Mouse (Mus musculus): ENCODE measurements around the gene Abhd4. TPM values are rescaled to one million over a fixed set of nuclear protein-coding genes. Genes with fewer than 3 reads are reported as not detected.

Abhd4 gene
- polyA plus RNA-seq, 1 experiment = 23.6 TPM

DNA sequence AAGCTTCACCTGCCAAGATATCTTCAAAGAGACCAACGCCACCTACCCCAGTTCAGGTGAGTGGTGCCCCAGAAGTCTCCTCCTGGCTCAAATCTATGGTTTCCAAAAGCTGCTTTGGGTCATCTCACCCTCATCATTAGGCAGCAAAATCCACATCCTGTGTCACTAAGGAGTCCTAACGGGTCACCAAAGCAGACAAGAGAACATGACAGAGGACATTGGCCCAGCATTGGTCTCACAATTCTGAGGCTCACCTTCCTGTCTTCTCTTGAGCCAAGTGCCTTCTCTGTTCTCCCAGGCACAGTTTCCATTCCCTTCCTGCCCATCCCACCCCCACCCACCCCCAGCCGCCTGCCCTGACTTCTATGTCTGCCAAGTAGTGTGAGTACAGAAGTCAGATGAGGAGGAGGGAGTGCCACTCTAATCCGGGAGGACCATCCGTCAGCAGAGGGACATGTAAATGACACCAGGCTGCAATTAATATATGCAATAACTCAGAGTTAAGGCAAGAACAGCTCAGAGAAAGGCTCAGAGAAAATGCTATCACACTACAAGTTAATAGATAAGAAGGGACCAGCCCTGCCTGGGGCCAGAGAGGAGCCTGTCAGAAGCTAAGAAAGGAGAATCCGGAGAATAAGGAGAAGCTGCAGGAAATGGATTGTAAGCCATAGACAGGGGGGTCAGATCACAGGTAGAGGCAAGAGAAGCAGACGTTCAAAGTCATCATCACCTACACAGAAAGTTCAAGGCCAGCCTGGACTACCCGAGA is 33.1 kb upstream of the Abhd4 start:
- TF ChIP-seq CTCF (IDR thresholded peaks at IDR 0.05; ENCODE audit: borderline replicate concordance, control insufficient read depth, extremely low read depth, insufficient read depth, low read length, poor library complexity) = no peak
- TF ChIP-seq POLR2A (IDR thresholded peaks at IDR 0.05; ENCODE audit: control insufficient read depth, extremely low read depth, insufficient read depth, low read length, poor library complexity) = no peak
- WGBS = 90% methylated on average over 8 of the region's 8 CpGs
- H3K27ac ChIP-seq (ENCODE audit: control insufficient read depth, insufficient read depth, low read length) = peak overlapping the region; percentile 90
- peaks cover 73% of the 10 kb centered on the region for H3K4me1 ChIP-seq (replicated peaks; ENCODE audit: control insufficient read depth, insufficient read depth, low read length)
- no peak for DNase-seq
- H3K4me3 ChIP-seq (ENCODE audit: control insufficient read depth, insufficient read depth, low read length) = peak overlapping the region; percentile 7; the same call in 1 of the 2 replicates
- no peaks in the 10 kb centered on the region for H3K27me3 ChIP-seq (ENCODE audit: control insufficient read depth, insufficient read depth, low read length)
- H3K36me3 ChIP-seq (ENCODE audit: control insufficient read depth, insufficient read depth, low read length) = peaks cover 91% of the 10 kb centered on the region

DNA sequence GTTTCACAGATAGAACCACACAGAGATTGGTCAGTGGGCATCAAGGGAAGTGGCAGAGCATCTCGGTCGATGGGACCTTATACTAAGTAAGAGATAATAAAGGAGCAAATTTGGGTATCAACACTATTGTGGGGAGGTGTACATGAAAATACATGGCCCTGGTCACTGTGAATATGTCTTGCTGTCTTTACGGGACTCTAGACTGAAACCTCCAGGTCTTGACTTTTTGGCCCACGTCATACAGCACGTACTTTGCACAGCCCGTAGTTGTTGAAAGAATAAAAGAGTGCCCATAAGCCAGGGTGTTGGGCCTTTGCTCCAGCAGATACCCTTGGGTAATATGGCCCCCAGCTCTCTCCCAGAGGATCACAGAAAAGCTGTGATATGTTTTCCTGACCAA is 32.3 kb upstream of the Abhd4 start:
- peak overlapping the region; percentile 90 for H3K27ac ChIP-seq (ENCODE audit: control insufficient read depth, insufficient read depth, low read length)
- DNase-seq = no peak
- no peaks in the 10 kb centered on the region for H3K27me3 ChIP-seq (ENCODE audit: control insufficient read depth, insufficient read depth, low read length)
- 95% methylated on average over 6 of the region's 6 CpGs for WGBS
- H3K4me3 ChIP-seq (ENCODE audit: control insufficient read depth, insufficient read depth, low read length) = no peak overlapping the region
- peaks cover 84% of the 10 kb centered on the region for H3K36me3 ChIP-seq (ENCODE audit: control insufficient read depth, insufficient read depth, low read length)
- TF ChIP-seq POLR2A (IDR thresholded peaks at IDR 0.05; ENCODE audit: control insufficient read depth, extremely low read depth, insufficient read depth, low read length, poor library complexity) (no peak), CTCF (IDR thresholded peaks at IDR 0.05; ENCODE audit: borderline replicate concordance, control insufficient read depth, extremely low read depth, insufficient read depth, low read length, poor library complexity) (no peak)
- peaks cover 77% of the 10 kb centered on the region for H3K4me1 ChIP-seq (replicated peaks; ENCODE audit: control insufficient read depth, insufficient read depth, low read length)

DNA sequence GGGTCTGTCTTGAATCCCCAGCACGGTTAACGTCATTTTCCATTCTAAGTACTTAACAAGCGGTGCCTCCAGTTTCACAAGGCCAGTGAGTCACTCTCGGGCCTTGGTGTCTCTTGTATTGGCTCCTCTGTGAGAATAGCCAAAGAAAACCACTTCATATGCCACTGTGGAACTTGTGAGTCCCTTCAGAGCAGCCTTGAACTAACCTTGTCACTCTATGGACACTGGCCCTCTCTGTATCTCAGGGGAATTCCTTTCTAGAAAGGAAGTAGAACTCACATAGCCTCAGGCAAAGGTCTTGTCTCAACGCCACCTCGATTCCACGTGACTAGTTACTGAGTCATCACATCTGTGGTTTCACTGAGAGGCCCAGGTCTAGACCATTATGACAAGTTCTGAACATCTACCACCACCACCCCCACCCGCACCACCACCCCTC is 31.7 kb upstream of the Abhd4 start:
- Histone ChIP-seq H3K36me3 (ENCODE audit: control insufficient read depth, insufficient read depth, low read length) (peaks cover 77% of the 10 kb centered on the region), H3K27ac (ENCODE audit: control insufficient read depth, insufficient read depth, low read length) (peak overlapping the region; percentile 90), H3K4me1 (replicated peaks; ENCODE audit: control insufficient read depth, insufficient read depth, low read length) (peaks cover 80% of the 10 kb centered on the region), H3K4me3 (ENCODE audit: control insufficient read depth, insufficient read depth, low read length) (no peak overlapping the region), H3K27me3 (ENCODE audit: control insufficient read depth, insufficient read depth, low read length) (no peaks in the 10 kb centered on the region)
- DNase-seq = no peak
- TF ChIP-seq POLR2A (IDR thresholded peaks at IDR 0.05; ENCODE audit: control insufficient read depth, extremely low read depth, insufficient read depth, low read length, poor library complexity) (no peak), CTCF (IDR thresholded peaks at IDR 0.05; ENCODE audit: borderline replicate concordance, control insufficient read depth, extremely low read depth, insufficient read depth, low read length, poor library complexity) (no peak)
- WGBS = 51% methylated on average over 8 of the region's 8 CpGs

GRCm38 (mm10) chr14:54223315-54224063 is 30.5 kb upstream of the Abhd4 start:
- WGBS = 79% methylated on average over 13 of the region's 13 CpGs
- Histone ChIP-seq H3K36me3 (ENCODE audit: control insufficient read depth, insufficient read depth, low read length) (peaks cover 65% of the 10 kb centered on the region), H3K4me1 (replicated peaks; ENCODE audit: control insufficient read depth, insufficient read depth, low read length) (peaks cover 79% of the 10 kb centered on the region), H3K27ac (ENCODE audit: control insufficient read depth, insufficient read depth, low read length) (peak overlapping the region; percentile 90), H3K4me3 (ENCODE audit: control insufficient read depth, insufficient read depth, low read length) (no peak overlapping the region), H3K27me3 (ENCODE audit: control insufficient read depth, insufficient read depth, low read length) (no peaks in the 10 kb centered on the region)
- TF ChIP-seq POLR2A (IDR thresholded peaks at IDR 0.05; ENCODE audit: control insufficient read depth, extremely low read depth, insufficient read depth, low read length, poor library complexity) (no peak), CTCF (IDR thresholded peaks at IDR 0.05; ENCODE audit: borderline replicate concordance, control insufficient read depth, extremely low read depth, insufficient read depth, low read length, poor library complexity) (no peak)
- DNase-seq = no peak

- DNase-seq = no peak
- TF ChIP-seq CTCF (IDR thresholded peaks at IDR 0.05; ENCODE audit: borderline replicate concordance, control insufficient read depth, extremely low read depth, insufficient read depth, low read length, poor library complexity) (no peak), POLR2A (IDR thresholded peaks at IDR 0.05; ENCODE audit: control insufficient read depth, extremely low read depth, insufficient read depth, low read length, poor library complexity) (no peak)
- Histone ChIP-seq H3K27me3 (ENCODE audit: control insufficient read depth, insufficient read depth, low read length) (no peaks in the 10 kb centered on the region), H3K27ac (ENCODE audit: control insufficient read depth, insufficient read depth, low read length) (peak overlapping the region; percentile 99), H3K36me3 (ENCODE audit: control insufficient read depth, insufficient read depth, low read length) (peaks cover 60% of the 10 kb centered on the region), H3K4me3 (ENCODE audit: control insufficient read depth, insufficient read depth, low read length) (no peak overlapping the region), H3K4me1 (replicated peaks; ENCODE audit: control insufficient read depth, insufficient read depth, low read length) (peaks cover 79% of the 10 kb centered on the region)
- WGBS = 91% methylated on average over 5 of the region's 5 CpGs
These were observed 29.9 kb upstream of the Abhd4 start for GRCm38 (mm10) chr14:54224064-54224417.

GRCm38 (mm10) chr14:54224484-54225467 is 29.2 kb upstream of the Abhd4 start:
- Histone ChIP-seq H3K36me3 (ENCODE audit: control insufficient read depth, insufficient read depth, low read length) (peaks cover 52% of the 10 kb centered on the region), H3K27me3 (ENCODE audit: control insufficient read depth, insufficient read depth, low read length) (no peaks in the 10 kb centered on the region), H3K4me3 (ENCODE audit: control insufficient read depth, insufficient read depth, low read length) (no peak overlapping the region), H3K27ac (ENCODE audit: control insufficient read depth, insufficient read depth, low read length) (peak overlapping the region; percentile 99), H3K4me1 (replicated peaks; ENCODE audit: control insufficient read depth, insufficient read depth, low read length) (peaks cover 78% of the 10 kb centered on the region)
- WGBS = 58% methylated on average over 16 of the region's 16 CpGs
- TF ChIP-seq POLR2A (IDR thresholded peaks at IDR 0.05; ENCODE audit: control insufficient read depth, extremely low read depth, insufficient read depth, low read length, poor library complexity) = peak; percentile 34; the same call in 1 of the 2 replicates
- no peak; the same call in 1 of the 2 replicates for TF ChIP-seq CTCF (IDR thresholded peaks at IDR 0.05; ENCODE audit: borderline replicate concordance, control insufficient read depth, extremely low read depth, insufficient read depth, low read length, poor library complexity)
- peak; percentile 64 for DNase-seq

Data from thymus, adult 2 months (tissue).